Mouse (Mus musculus): ENCODE data around the gene Rhag.

The Rhag gene

DNA sequence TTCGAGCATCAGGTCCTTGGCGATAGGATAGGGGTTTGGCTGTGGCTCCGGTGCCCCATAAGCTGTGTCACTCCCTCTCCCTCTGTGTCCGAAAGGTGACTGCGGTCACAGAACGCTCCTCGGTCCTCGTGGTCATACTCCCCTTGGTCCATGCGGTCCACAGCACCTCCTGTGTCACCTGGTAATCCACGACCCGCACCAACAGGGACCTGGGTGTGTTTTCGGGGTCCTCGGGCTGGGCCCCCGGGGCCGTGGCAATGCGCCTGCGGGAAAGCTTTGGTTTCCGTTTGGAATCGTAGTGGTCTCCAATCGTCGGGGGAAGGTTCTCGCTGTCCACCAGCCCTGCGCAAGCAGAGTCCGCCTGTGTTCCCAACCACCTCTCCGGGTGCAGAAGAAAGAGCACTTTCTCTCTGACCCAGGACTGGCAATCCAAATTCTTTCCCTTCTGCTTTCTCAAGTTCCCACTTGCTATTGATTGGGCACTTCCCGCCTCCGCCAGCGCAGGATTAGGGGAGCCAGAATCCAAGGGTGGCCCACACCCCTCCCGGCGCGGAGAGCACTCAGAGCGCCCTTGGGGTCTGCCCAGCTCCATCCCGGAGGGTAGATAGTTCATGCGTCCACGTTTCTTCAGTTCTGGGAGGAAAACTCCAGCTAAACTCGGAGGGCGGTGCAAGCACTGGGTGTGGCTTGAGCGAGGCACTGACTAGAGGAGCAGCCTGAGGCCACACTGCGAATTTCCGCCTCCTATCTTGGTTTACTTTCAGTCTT lies 69.2 kb downstream of the Rhag start, which contains the start of gene 9130008F23Rik:
Gene 9130008F23Rik, minus strand, starts transcription at position 636 of the 768 bp plus-strand sequence.
- no peaks in the 10 kb centered on the region for H3K36me3 ChIP-seq (ENCODE audit: insufficient read depth, low read length)
- H3K27me3 ChIP-seq (ENCODE audit: insufficient read depth, low read length), result peaks cover 18% of the 10 kb centered on the region
- H3K4me3 ChIP-seq (replicated peaks; ENCODE audit: low read length), result peak within 1 kb of the TSS; percentile 74
- H3K4me1 ChIP-seq (replicated peaks; ENCODE audit: low read depth, low read length), result peaks cover 10% of the 10 kb centered on the region; the same call in 1 of the 2 replicates
- TF ChIP-seq CTCF (conservative IDR thresholded peaks at IDR 0.05; ENCODE audit: low read length) (no peak), POU5F1 (IDR thresholded peaks at IDR 0.05; ENCODE audit: borderline replicate concordance, low read length) (no peak), NANOG (IDR thresholded peaks at IDR 0.05; ENCODE audit: borderline replicate concordance, low read length) (no peak)
- H3K9me3 ChIP-seq (ENCODE audit: low read length), result no peaks in the 10 kb centered on the region

DNA sequence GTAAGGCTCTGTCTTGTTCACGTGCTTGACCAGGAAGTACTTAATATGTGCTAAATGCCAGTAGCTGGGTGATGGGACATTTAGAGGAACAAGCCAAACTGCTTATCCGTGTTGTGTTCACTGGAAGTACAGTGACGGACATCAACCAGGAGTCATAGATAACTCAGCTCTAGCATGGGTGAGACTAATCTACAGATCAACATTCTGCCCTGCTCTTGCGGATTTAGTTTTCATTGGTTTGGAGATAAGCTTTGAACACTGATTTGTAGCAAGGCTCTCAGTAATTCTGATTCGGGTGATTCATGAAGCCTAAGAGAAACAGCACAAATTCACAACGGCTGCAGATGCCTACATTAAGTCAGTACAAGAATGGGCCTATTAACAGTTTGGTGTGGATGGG lies 71.2 kb downstream of the Rhag start:
- TF ChIP-seq CTCF (conservative IDR thresholded peaks at IDR 0.05; ENCODE audit: low read length) (no peak), NANOG (IDR thresholded peaks at IDR 0.05; ENCODE audit: borderline replicate concordance, low read length) (no peak), POU5F1 (IDR thresholded peaks at IDR 0.05; ENCODE audit: borderline replicate concordance, low read length) (no peak)
- Histone ChIP-seq H3K4me1 (replicated peaks; ENCODE audit: low read depth, low read length) (peaks cover 10% of the 10 kb centered on the region; the same call in 1 of the 2 replicates), H3K4me3 (replicated peaks; ENCODE audit: low read length) (no peak overlapping the region), H3K36me3 (ENCODE audit: insufficient read depth, low read length) (no peaks in the 10 kb centered on the region), H3K27me3 (ENCODE audit: insufficient read depth, low read length) (peaks cover 18% of the 10 kb centered on the region), H3K9me3 (ENCODE audit: low read length) (no peaks in the 10 kb centered on the region)

DNA sequence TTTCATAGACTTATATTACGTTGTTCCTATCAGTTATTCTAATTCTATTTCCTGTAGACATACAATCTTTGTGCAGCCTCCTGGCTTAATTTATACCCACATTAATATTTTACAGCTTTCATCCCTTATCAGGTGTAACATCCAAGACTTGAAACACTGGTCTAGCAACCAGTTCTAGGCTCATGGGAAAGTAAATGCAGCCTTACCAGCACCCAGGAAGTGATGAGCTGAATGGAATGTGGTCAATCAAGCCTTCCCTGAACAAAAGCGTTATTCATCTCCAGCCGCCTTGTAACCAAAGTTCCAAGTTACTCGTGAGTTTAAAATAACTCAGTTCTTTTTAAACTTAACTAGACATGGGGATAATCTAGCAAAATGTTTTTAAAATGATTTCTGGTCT lies 74.2 kb downstream of the Rhag start:
- Histone ChIP-seq H3K27me3 (ENCODE audit: insufficient read depth, low read length) (peaks cover 8% of the 10 kb centered on the region), H3K4me3 (replicated peaks; ENCODE audit: low read length) (no peak overlapping the region), H3K9me3 (ENCODE audit: low read length) (no peaks in the 10 kb centered on the region), H3K36me3 (ENCODE audit: insufficient read depth, low read length) (no peaks in the 10 kb centered on the region), H3K4me1 (replicated peaks; ENCODE audit: low read depth, low read length) (peaks cover 5% of the 10 kb centered on the region; the same call in 1 of the 2 replicates)
- TF ChIP-seq POU5F1 (IDR thresholded peaks at IDR 0.05; ENCODE audit: borderline replicate concordance, low read length), result no peak
- no peak for TF ChIP-seq NANOG (IDR thresholded peaks at IDR 0.05; ENCODE audit: borderline replicate concordance, low read length)
- TF ChIP-seq CTCF (conservative IDR thresholded peaks at IDR 0.05; ENCODE audit: low read length), result no peak

DNA sequence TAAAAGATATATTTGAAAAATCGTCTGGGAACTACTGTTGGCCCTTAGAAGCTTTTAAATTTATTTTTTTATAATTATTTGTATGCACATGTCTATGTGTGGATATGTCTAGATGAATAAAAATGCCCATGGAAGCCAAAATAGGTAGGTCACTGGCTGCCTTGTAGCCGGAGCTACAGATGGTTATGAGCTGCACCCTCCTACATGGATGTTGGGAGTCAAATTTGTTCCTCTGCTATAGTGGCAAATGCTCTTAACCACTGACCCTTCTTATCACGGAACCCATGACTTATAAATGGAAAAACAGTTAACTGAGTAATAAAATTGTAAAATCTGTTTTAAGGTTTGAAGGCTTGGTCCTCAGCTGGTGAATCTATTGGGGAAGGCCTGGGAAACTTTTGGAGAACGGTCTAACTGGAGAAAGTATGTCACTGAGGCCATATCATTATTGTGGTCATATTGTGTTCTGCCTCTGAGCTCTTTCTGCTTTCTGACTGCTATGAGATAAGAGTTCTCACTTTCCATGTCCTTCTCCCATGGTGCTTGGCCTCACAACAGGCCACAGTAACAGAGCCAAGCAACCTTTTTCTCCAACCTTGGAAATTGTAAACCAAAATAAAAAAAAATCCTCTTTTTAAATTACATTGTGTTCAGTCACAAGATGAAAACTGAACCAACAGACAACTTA lies 77.1 kb downstream of the Rhag start:
- H3K4me3 ChIP-seq (replicated peaks; ENCODE audit: low read length), result no peak overlapping the region
- no peaks in the 10 kb centered on the region for H3K27me3 ChIP-seq (ENCODE audit: insufficient read depth, low read length)
- TF ChIP-seq NANOG (IDR thresholded peaks at IDR 0.05; ENCODE audit: borderline replicate concordance, low read length) (no peak), CTCF (conservative IDR thresholded peaks at IDR 0.05; ENCODE audit: low read length) (no peak), POU5F1 (IDR thresholded peaks at IDR 0.05; ENCODE audit: borderline replicate concordance, low read length) (no peak)
- no peaks in the 10 kb centered on the region for H3K36me3 ChIP-seq (ENCODE audit: insufficient read depth, low read length)
- H3K9me3 ChIP-seq (ENCODE audit: low read length), result no peaks in the 10 kb centered on the region
- H3K4me1 ChIP-seq (replicated peaks; ENCODE audit: low read depth, low read length), result 0 out of 2 replicates have a peak, but pooled peaks cover 3% of the 10 kb centered on the region
